Mouse (Mus musculus): Measurements from ENCODE around the gene Ntrk2.

DNA sequence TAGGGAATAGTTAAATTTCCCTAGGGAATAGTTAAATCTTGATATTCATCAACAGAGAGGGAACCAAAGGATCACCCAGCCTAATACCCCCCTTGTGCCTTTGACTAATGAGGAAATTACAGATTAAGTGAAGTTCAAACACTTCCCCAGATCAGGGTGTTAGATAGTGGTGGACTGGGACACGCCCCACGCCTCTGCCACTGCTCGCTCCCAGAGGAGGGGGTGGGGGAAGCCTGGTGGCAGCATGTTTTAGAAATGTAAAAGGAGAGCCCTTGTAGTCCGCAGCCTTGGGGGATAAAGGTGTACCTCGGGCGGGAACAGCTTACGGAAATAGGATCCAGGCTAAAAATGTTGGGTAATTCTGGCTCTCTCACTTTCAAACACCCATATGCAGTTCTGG is 252.7 kb downstream of the Ntrk2 start:
- no peak for TF ChIP-seq CTCF (IDR thresholded peaks at IDR 0.05; ENCODE audit: extremely low read depth, insufficient read depth, low read length)
- TF ChIP-seq POLR2A (IDR thresholded peaks at IDR 0.05; ENCODE audit: extremely low read depth, insufficient read depth, low read length), result no peak
